Mouse (Mus musculus) monocyte, adult 5-6 weeks (primary cell): ENCODE measurements at regions not wholly inside any gene's neighbourhood (a gene's known extent, or its start where the extent isn't known, plus 50 kb on each side); places are given as distances from the start of the nearest gene placed in this dataset.

Source experiments
- ATAC-seq: fragments of 153-309, 156-312 bp; replicated peaks from 2 replicates; pipeline ENCODE4 v1.8.0; 2017; ENCODE audit warnings: mild to moderate bottlenecking; ENCODE audit not compliant: low TSS enrichment, insufficient number of reproducible peaks, severe bottlenecking, poor library complexity, low FRiP score

GRCm38 (mm10) chr2:72541246-72541645 is 65.3 kb downstream of the Cdca7 start:
- ATAC-seq: no peak

GRCm38 (mm10) chr2:72545453-72545852 is 69.5 kb downstream of the Cdca7 start:
- no peak for ATAC-seq

- ATAC-seq: no peak
Measured at GRCm38 (mm10) chr2:72546476-72546875, 70.5 kb downstream of the Cdca7 start.

GRCm38 (mm10) chr2:72546963-72547362 is 71.0 kb downstream of the Cdca7 start:
- no peak for ATAC-seq

GRCm38 (mm10) chr2:72551268-72551667 is 75.3 kb downstream of the Cdca7 start:
- no peak for ATAC-seq

GRCm38 (mm10) chr2:72554603-72555002 is 78.6 kb downstream of the Cdca7 start:
- ATAC-seq: no peak

- no peak for ATAC-seq
Measured at GRCm38 (mm10) chr2:72555116-72555515, 79.2 kb downstream of the Cdca7 start.

- ATAC-seq: no peak
Measured at GRCm38 (mm10) chr2:72555556-72555955, 79.6 kb downstream of the Cdca7 start.

GRCm38 (mm10) chr2:72556064-72556821 is 80.3 kb downstream of the Cdca7 start:
- no peak for ATAC-seq

- no peak for ATAC-seq
Measured at GRCm38 (mm10) chr2:72557161-72557560, 81.2 kb downstream of the Cdca7 start.

- ATAC-seq: no peak
Measured at GRCm38 (mm10) chr2:72557565-72558260, 81.8 kb downstream of the Cdca7 start.

- no peak for ATAC-seq
Measured at GRCm38 (mm10) chr2:72561383-72561782, 85.4 kb downstream of the Cdca7 start.

GRCm38 (mm10) chr2:72578322-72578721 is 102.4 kb downstream of the Cdca7 start:
- ATAC-seq: no peak

- no peak for ATAC-seq
Measured at GRCm38 (mm10) chr2:72581136-72581535, 105.2 kb downstream of the Cdca7 start.

- ATAC-seq: no peak
Measured at GRCm38 (mm10) chr2:72588814-72589213, 112.9 kb downstream of the Cdca7 start.

GRCm38 (mm10) chr2:72592011-72592410 is 116.1 kb downstream of the Cdca7 start:
- no peak for ATAC-seq

- no peak for ATAC-seq
Measured at GRCm38 (mm10) chr2:72596994-72597925, 121.3 kb downstream of the Cdca7 start.

GRCm38 (mm10) chr2:72597941-72598340 is 122.0 kb downstream of the Cdca7 start:
- ATAC-seq: no peak

- no peak for ATAC-seq
Measured at GRCm38 (mm10) chr2:72600723-72601122, 124.8 kb downstream of the Cdca7 start.
